Mouse (Mus musculus) liver, postnatal 0 days (tissue): ENCODE results near the gene Nr1h2. TPM values are rescaled to one million over a fixed set of nuclear protein-coding genes. Genes with fewer than 3 reads are reported as not detected.

Experiments
- ATAC-seq: fragments of 200-750 bp; cut with Nextera tagmentation; 2 replicates; pipeline ENCODE4 v1.8.0; 2017; ENCODE audit warnings: mild to moderate bottlenecking, moderate library complexity
- DNase-seq: peaks from one replicate; pipeline ENCODE4 v3.0.0-alpha.2; 2016
- H3K27ac ChIP-seq: fragments of 300-500 bp; sonication (generic); 2 replicates; pipeline ENCODE4 v1.5.1; 2014; ENCODE audit warnings: antibody characterized with exemption, moderate library complexity, mild to moderate bottlenecking, low read depth
- H3K27me3 ChIP-seq: fragments of 300-500 bp; sonication (generic); 2 replicates; pipeline ENCODE4 v1.6.1; 2014; ENCODE audit warnings: low read length, control low read depth, mixed read lengths; ENCODE audit not compliant: insufficient read depth
- H3K36me3 ChIP-seq: fragments of 300-500 bp; sonication (generic); replicated peaks from 2 replicates; pipeline ENCODE4 v1.6.1; 2014; ENCODE audit warnings: mild to moderate bottlenecking, control low read depth, low read length, moderate library complexity, mixed read lengths; ENCODE audit not compliant: insufficient read depth
- H3K4me1 ChIP-seq: fragments of 300-500 bp; sonication (generic); 2 replicates; pipeline ENCODE4 v1.6.1; 2014; ENCODE audit warnings: antibody characterized with exemption, mild to moderate bottlenecking, control low read depth; ENCODE audit not compliant: insufficient read depth
- H3K4me2 ChIP-seq: fragments of 300-500 bp; sonication (generic); 2 replicates; pipeline ENCODE4 v1.6.1; 2014; ENCODE audit warnings: low read depth, mild to moderate bottlenecking, low read length, moderate library complexity, mixed read lengths
- H3K4me3 ChIP-seq: fragments of 300-500 bp; sonication (generic); 2 replicates; pipeline ENCODE4 v1.5.1; 2014; ENCODE audit warnings: low read depth, low read length
- H3K9ac ChIP-seq: fragments of 300-500 bp; sonication (generic); replicated peaks from 2 replicates; pipeline ENCODE4 v1.6.1; 2014; ENCODE audit warnings: mild to moderate bottlenecking, moderate library complexity
- H3K9me3 ChIP-seq: fragments of 300-500 bp; sonication (generic); 2 replicates; pipeline ENCODE4 v1.6.1; 2016; ENCODE audit warnings: mild to moderate bottlenecking, control low read depth, low read length, mixed read lengths
- CTCF ChIP-seq: sonication (generic); IDR thresholded peaks from 2 replicates; pipeline ENCODE4 v1.5.1; 2016; ENCODE audit warnings: antibody characterized with exemption, low read depth
- EP300 ChIP-seq: IDR thresholded peaks from 2 replicates; pipeline ENCODE4 v1.6.1; 2016; ENCODE audit warnings: antibody characterized with exemption, low read depth, mild to moderate bottlenecking
- WGBS: fragments of 180-500 bp; shearing (Covaris S2); extraction: QIAGEN DNeasy Blood & Tissue Kit; methylation state at CpG from one replicate; pipeline ENCODE4 v1.1.7; 2014; ENCODE audit not compliant: insufficient replicate concordance; 5-methylcytosine and 5-hydroxymethylcytosine counted together
- polyA plus RNA-seq: library from polyadenylated mRNA; unstranded; fragments of >200 nt; fragmentation: Nextera tagmentation; extraction: Ambion mirVana; gene quantifications from 2 replicates; pipeline ENCODE4 v1.2.1, GENCODE M21; 2015

The Nr1h2 gene
- polyA plus RNA-seq, 1 experiment from 2014 or later: 33.6 TPM

GRCm38 (mm10) chr7:44525126-44525832 lies 28.5 kb downstream of the Nr1h2 start:
- H3K9me3 ChIP-seq: no peaks in the 10 kb centered on the region
- peaks cover 45% of the 10 kb centered on the region for H3K27me3 ChIP-seq
- no peak overlapping the region for H3K27ac ChIP-seq
- H3K36me3 ChIP-seq: no peaks in the 10 kb centered on the region
- no peak overlapping the region for H3K4me3 ChIP-seq
- TF ChIP-seq EP300 (no peak), CTCF (no peak)
- WGBS: 20% methylated on average over 22 of the region's 22 CpGs
- DNase-seq (peak; percentile 58), ATAC-seq (no peak)
- peaks cover 11% of the 10 kb centered on the region; the same call in 1 of the 2 replicates for H3K4me1 ChIP-seq
- 0 out of 2 replicates have a peak overlapping the region, but pooled peaks have one; percentile 6 for H3K9ac ChIP-seq
- peak overlapping the region; percentile 38 for H3K4me2 ChIP-seq

- DNase-seq (no peak), ATAC-seq (no peak)
- no peaks in the 10 kb centered on the region for H3K36me3 ChIP-seq
- no peak within 1 kb of the TSS for H3K27ac ChIP-seq
- no peak within 1 kb of the TSS for H3K4me3 ChIP-seq
- WGBS: 45% methylated on average over 12 of the region's 12 CpGs
- 0 out of 2 replicates have a peak within 1 kb of the TSS, but pooled peaks have one; percentile 6 for H3K9ac ChIP-seq
- peaks cover 11% of the 10 kb centered on the region; the same call in 1 of the 2 replicates for H3K4me1 ChIP-seq
- peaks cover 45% of the 10 kb centered on the region for H3K27me3 ChIP-seq
- no peaks in the 10 kb centered on the region for H3K9me3 ChIP-seq
- peak within 1 kb of the TSS; percentile 38 for H3K4me2 ChIP-seq
- TF ChIP-seq EP300: no peak
- TF ChIP-seq CTCF: no peak
Measured at GRCm38 (mm10) chr7:44524502-44524901, 29.2 kb downstream of the Nr1h2 start, which contains the start of gene Mybpc2. Gene Mybpc2, minus strand, starts transcription at chr7:44524656.

GRCm38 (mm10) chr7:44523056-44523455 lies 30.7 kb downstream of the Nr1h2 start:
- no peak for DNase-seq
- 63% methylated on average over 2 of the region's 2 CpGs for WGBS
- peaks cover 38% of the 10 kb centered on the region for H3K27me3 ChIP-seq

GRCm38 (mm10) chr7:44521710-44522109 lies 32.0 kb downstream of the Nr1h2 start:
- Histone ChIP-seq H3K4me2 (0 out of 2 replicates have a peak overlapping the region, but pooled peaks have one; percentile 18), H3K9me3 (no peaks in the 10 kb centered on the region), H3K27ac (no peak overlapping the region), H3K4me3 (no peak overlapping the region), H3K27me3 (peaks cover 37% of the 10 kb centered on the region), H3K4me1 (0 out of 2 replicates have a peak, but pooled peaks cover 5% of the 10 kb centered on the region), H3K9ac (no peak overlapping the region), H3K36me3 (no peaks in the 10 kb centered on the region)
- ATAC-seq (peak; percentile 29; the same call in 1 of the 2 replicates), DNase-seq (peak; percentile 69)
- WGBS: 3% methylated on average over 20 of the region's 20 CpGs
- TF ChIP-seq EP300 (no peak), CTCF (peak; percentile 77)

More at GRCm38 (mm10) chr7:44523056-44523455, 30.7 kb downstream of the Nr1h2 start:
- Histone ChIP-seq H3K27ac (no peak overlapping the region), H3K36me3 (no peaks in the 10 kb centered on the region), H3K4me3 (no peak overlapping the region), H3K4me1 (peaks cover 10% of the 10 kb centered on the region; the same call in 1 of the 2 replicates), H3K9me3 (no peaks in the 10 kb centered on the region), H3K4me2 (no peak overlapping the region), H3K9ac (no peak overlapping the region)
- ATAC-seq: no peak
- TF ChIP-seq CTCF (no peak), EP300 (no peak)

- DNase-seq (no peak), ATAC-seq (no peak)
- Histone ChIP-seq H3K4me3 (no peak overlapping the region), H3K9ac (no peak overlapping the region), H3K4me1 (0 out of 2 replicates have a peak, but pooled peaks cover 5% of the 10 kb centered on the region), H3K27ac (no peak overlapping the region), H3K36me3 (no peaks in the 10 kb centered on the region), H3K9me3 (no peaks in the 10 kb centered on the region), H3K4me2 (no peak overlapping the region), H3K27me3 (peaks cover 37% of the 10 kb centered on the region)
- 57% methylated on average over 3 of the region's 3 CpGs for WGBS
- TF ChIP-seq EP300: no peak
- TF ChIP-seq CTCF: no peak
Measured at GRCm38 (mm10) chr7:44520990-44521389, 32.8 kb downstream of the Nr1h2 start.

DNA sequence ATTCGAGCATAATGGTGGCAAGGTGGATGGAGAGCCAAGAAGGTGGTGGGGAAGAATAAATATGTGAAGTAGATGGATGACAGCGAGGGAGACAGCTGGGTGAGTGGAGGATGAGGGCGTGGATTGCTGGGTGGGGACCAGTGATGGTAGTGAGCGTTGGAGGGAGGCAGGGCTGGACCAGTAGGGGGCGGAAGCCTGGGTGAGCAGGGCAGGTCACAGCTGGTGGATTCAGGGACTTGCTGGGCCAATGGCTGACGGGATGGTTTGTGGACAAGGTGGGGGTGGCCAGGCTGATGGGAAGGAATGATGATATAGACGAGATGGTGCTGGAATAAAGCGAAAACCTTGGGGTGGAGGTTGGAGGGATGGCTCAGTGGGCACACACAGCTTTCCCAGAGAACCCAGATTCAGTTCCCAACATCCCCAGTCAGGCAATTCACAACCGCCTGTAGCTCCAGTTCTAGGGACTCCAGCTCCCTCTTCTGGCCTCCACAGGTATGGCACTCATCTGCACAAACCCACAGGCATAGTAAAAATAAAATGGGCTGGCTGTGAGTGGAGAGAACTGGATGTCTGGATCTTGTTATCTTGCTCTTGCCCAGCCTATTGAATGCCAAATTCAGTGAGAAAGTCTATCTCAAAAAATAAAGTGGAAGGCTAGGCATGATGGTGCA lies 34.4 kb downstream of the Nr1h2 start:
- WGBS: 61% methylated on average over 9 of the region's 9 CpGs
- TF ChIP-seq EP300 (no peak), CTCF (peak; percentile 50)
- peaks cover 28% of the 10 kb centered on the region for H3K27me3 ChIP-seq

More for the DNA sequence above, 34.4 kb downstream of the Nr1h2 start:
- no peak overlapping the region for H3K4me3 ChIP-seq
- 0 out of 2 replicates have a peak, but pooled peaks cover 5% of the 10 kb centered on the region for H3K4me1 ChIP-seq
- H3K9me3 ChIP-seq: no peaks in the 10 kb centered on the region
- no peak overlapping the region for H3K27ac ChIP-seq
- no peak overlapping the region for H3K4me2 ChIP-seq
- H3K36me3 ChIP-seq: no peaks in the 10 kb centered on the region
- no peak overlapping the region for H3K9ac ChIP-seq
- DNase-seq (no peak), ATAC-seq (no peak)
